Mouse (Mus musculus): ENCODE data around the gene Dock9. TPM values are rescaled to one million over a fixed set of nuclear protein-coding genes. Genes with fewer than 3 reads are reported as not detected.

Dock9 gene
- 88.0 TPM for polyA plus RNA-seq (2014; fragmentation: Illumina TruSeq; extraction: RNeasy Lipid Tissue Mini Kit (QIAGEN cat#74804))

DNA sequence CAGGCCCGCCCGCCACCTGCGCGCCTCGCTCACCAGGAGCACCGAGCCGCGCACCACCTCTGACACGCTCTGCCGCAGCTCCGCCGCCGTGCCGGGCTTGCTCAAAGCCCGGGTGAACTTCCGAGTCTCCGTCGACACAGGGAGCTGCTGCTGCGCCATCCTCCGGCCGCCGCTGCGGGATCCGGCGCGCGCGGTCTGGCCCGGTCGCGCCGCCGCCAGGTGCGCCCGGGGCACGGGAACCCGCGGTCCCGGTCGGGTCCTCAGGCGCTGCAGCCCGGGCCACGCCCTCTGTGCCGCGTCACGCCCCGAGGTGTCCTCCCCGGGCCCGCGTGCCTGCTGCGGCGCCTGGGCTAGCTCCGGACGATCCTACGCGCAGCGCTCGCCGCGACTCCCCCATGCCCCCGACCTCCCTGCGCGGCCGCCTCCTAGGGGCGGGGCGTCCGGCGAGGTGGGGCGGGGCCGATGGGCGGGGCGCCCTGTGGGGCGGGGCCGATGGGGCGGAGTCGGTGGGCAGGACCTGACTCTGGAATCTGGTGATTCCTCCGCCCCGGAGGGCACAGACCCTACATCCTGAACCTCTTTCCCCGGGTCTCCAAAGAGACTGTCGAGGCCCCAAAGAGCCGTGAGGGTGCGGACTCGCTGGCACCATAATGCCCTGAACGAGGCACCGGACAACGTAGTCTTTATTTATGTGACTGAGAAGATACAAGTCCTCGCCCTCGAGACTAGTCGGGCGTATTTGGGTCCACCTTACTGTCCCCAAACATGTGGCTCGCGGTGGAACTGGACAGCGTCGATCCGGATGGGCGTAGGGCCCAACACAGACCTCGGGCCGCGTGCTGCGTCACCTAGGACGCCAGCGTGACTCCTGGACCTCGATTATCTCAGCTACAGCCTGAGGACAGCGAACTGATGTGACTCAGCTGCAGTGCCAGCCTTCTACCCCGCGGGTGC lies at the start of gene Dock9:
Gene Dock9 (minus strand): TSS at position 381 of the 954 bp plus-strand sequence.

DNA sequence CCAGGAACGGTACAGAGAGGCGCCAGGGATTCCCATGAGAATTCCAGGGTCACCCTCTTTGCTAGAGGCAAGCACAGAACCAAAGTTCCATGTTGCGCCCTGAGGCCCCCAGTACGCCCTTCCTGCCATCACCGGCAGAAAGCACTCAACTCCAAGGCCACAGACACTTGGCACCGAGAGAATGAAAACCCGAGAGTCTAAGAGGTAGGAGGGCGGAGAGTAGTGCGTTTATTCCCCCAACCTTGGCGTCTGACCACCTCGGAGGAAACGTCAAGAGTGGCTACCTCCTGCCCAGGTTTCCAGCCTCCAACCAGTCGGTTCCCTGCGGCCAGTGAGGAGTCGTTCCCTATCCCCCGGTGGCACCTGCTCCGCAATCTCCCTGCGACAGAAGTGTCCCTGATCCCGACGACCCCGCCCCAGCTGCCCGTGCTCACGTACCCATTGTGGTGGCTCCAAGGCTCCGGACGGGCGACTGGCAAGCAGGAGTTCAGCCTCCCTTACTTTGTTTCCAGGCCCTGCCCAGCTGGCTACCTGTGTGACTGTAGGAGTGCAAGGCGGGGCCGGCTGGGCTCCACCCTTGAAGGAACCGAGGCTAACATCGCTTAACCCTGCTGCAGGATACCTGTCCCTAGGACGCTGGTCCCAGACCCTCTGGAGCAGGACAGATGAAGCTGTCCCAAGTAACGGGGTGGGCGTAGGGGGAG lies 292.7 kb downstream of the Dock9 start, which contains the start of gene Slc15a1:
Gene Slc15a1 (minus strand): TSS at position 472 of the 704 bp plus-strand sequence.

Other genes starting within 250 kb of the Dock9 start
- 8.0 TPM for gene Ubac2, start 80.8 kb upstream of the Dock9 start, polyA plus RNA-seq (2014; fragmentation: Illumina TruSeq; extraction: RNeasy Lipid Tissue Mini Kit (QIAGEN cat#74804))
- gene Gpr18, start 117.9 kb upstream of the Dock9 start, polyA plus RNA-seq (2014; fragmentation: Illumina TruSeq; extraction: RNeasy Lipid Tissue Mini Kit (QIAGEN cat#74804)): 0.31 TPM
- gene Gpr183, start 167.4 kb upstream of the Dock9 start, polyA plus RNA-seq (2014; fragmentation: Illumina TruSeq; extraction: RNeasy Lipid Tissue Mini Kit (QIAGEN cat#74804)): 0.74 TPM
- not detected for gene Timm8a2, start 236.8 kb upstream of the Dock9 start, polyA plus RNA-seq (2014; fragmentation: Illumina TruSeq; extraction: RNeasy Lipid Tissue Mini Kit (QIAGEN cat#74804))

Data from ovary, adult 10 weeks (tissue).